Mouse (Mus musculus) c-Kit-positive CD71-positive TER-119-negative erythroid progenitor cells, embryonic 14.5 days (primary cell): Measurements from ENCODE around the gene Plin2.

Source experiments
- DNase-seq: peaks from one replicate; pipeline ENCODE4 v3.0.0-alpha.2; 2013; ENCODE audit warnings: low read depth

Gene Plin2

DNA sequence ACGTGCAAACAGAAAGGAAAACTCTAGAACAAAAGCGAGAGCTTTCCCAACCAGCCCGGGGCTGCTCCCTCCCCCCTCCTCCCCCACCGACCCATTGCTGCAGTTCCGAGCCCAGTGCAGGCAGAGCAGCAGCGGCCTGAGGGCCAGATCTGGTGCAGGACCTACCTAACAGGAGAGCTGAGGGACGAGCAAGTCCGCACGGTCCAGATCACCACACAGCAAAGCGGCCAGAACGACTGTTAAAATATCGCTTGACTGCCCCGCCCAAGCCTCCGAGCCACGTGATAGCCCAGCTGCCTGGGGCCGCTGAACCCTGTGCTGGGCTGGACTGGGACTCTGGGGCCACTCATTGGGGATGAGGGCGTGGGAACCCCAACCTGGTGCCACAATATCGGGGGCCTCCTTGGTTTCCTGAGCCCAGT lies at the start of gene Plin2:
Plin2 (minus strand) TSS at position 281 of the 422 bp plus-strand sequence.
- peak; percentile 65 for DNase-seq

DNA sequence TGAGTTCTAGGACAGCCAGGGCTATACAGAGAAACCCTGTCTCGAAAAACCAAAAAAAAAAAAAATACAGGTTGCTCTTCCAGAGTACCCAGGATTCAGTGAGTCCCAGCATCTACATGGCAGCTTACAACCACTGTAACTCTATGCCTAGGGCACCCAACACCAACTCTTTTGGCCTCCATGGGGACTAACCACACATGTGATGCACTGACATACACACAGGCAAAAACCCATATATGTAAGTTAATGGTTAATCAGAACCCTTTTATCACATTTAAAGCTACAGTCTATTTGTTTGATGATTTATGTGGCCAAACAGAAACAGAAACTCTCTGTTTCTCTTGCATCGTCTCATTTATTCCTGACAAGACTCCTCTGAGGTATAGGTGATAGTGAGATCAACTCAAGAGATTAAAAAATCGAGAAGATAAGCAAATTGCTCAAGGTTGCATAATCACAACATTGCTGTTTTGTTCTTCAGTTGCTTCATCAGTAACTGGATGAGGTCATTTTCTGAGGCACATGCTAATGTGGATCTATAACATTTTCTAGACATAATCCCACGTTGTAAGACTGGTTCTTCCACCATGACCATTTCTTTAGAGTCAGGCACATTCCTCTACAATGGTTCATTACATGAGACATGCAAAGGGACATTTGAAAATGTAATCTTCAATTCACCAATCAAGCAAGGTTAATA lies 49.2 kb upstream of the Plin2 start:
- DNase-seq, result no peak

DNA sequence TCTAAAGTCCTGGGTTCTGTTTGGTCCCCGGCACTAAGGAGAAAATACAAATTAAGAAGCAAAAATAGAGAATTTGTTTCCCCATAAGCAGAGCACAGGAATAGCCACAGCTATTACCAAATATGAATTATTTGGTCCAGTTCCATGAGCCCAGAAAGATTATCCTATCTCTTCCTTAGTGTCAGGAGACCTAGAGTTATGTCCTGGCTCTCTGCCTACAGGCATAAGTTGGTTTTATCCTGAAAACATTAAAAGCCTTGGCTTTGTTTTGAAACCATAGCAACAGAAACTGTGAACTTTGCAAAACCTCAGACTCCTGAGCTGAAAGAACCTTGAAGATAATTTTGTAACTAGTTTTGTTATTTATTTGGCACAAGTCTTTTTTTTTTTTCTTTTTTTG lies 47.3 kb upstream of the Plin2 start:
- DNase-seq, result no peak

DNA sequence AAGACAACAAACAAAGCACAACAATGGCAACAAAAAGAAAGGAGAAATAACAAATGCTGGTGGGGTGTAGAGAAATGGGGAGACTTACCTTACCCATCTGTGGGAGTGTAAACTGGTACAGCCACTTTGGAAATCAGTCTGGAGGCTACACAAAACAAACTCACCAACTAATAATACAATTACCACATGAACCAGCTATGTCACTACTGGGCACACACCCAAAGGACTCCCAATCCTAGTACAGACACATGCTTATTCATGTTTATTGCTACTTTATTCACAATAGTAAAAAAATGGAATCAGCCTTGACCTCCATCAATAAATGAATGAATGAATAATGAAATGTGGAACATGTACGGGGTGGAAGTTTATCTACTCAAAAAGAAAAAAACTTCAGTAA lies 45.5 kb upstream of the Plin2 start:
- no peak for DNase-seq

DNA sequence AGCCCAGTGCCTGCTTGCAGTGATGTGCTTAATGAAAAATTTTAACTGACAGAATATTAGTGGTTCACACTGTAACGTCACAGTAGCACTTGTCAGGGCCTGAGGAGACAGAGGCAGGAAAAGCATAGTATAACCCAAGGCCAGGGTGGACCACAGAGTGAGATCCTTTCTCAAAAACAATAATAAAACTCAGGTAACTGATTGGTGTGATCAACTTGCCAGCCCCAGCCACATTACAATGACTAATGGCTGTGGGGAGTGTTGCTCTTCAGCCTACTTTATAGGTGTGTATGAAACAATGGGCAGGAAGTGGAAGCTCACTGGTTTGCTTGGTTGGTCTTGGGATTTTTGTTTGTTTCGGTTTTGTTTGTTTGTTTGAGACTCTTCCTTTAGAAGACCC lies 43.7 kb upstream of the Plin2 start:
- DNase-seq, result no peak

DNA sequence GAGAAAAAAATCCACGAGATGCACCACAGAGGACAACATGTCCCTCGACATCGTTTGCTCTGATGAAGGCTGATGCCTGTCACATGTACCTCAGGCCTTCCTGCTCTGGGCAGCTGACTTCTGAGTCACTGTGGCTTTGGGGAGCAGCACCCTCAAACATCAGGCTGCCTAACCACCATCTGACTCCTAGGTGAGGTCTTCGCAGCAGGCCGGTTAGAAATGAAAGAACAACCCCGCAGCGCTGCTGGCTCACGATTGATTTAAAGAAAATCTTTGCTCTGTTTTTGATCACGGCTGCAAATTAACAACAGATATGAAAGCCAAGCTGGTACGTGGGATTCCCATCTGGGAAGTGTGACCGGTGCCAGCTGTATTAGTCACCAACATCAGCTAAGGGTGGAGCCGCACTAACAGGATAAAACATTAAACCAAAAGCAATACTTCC lies 42.9 kb upstream of the Plin2 start:
- DNase-seq, result no peak

GRCm38 (mm10) chr4:86710666-86711215 lies 40.9 kb upstream of the Plin2 start:
- no peak for DNase-seq

DNA sequence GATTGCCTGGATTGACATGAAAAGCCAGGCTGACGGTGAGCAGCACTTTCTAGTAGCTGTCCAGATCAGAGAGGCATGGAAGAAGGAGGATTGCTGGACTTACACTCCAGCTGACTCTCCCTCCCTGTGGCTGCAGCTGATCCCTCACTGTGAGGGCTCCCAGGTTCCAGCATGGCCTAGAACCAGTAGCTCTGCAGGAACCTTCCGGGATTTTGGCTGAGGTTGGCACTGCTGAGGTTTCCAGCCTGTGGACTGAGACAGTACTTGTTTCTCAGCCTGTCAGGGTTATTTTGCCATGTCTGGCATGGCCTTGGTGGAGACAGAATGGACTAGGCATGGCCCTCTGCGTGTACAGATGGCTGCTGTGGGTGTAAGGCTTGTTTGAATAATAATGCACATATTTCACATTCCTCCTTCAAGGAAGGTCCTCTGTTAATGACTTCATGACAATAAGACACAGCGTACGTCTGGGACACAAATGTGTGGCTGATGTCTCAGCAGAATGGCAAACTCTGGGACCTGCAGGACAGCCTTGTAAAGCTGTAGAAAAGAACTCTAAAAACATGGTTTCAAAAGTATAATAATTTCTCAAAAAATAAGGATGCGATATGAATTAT lies 40.3 kb upstream of the Plin2 start:
- DNase-seq, result no peak

- no peak for DNase-seq
Measured at GRCm38 (mm10) chr4:86708801-86709200, 38.9 kb upstream of the Plin2 start.

DNA sequence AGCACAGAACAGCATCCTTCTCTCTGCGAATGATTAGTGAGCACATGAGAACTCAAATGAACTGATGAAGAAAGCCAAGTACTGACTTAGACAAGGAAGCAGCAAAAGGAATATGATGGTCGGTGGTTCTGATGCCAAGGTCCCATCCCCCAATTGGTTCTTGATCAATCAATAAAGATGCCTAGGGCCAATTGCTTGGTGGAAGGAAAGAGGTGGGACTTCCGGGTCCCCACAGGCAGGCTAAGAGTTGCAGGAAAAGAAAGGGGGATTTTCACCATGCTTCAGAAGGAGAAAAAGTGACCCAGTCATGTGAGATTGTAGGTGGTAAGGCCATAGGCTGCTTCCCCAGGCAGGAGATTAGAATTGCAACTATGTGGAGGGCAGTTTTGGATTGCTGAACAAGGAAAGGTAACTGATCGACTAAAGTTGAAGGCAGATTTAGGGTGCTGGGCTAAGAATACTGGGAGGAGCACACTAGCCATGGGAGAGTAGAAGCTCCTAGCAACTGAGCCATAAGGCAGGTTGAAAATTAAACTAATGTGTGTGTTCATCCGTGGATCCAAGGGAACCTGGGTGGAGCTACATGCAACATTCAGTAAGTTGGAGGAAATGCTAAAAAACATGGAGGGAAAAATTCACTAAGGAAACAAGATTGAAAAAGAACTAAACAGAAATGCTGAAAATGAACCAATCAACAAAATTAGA lies 29.5 kb upstream of the Plin2 start:
- no peak for DNase-seq

- DNase-seq, result peak; percentile 48
Measured at GRCm38 (mm10) chr4:86696890-86697289, 27.0 kb upstream of the Plin2 start.

- DNase-seq, result peak; percentile 71
Measured at GRCm38 (mm10) chr4:86695081-86695480, 25.2 kb upstream of the Plin2 start.

- no peak for DNase-seq
Measured at GRCm38 (mm10) chr4:86692931-86693330, 23.1 kb upstream of the Plin2 start.

GRCm38 (mm10) chr4:86691290-86691689 lies 21.4 kb upstream of the Plin2 start:
- DNase-seq, result no peak

GRCm38 (mm10) chr4:86690768-86691167 lies 20.9 kb upstream of the Plin2 start:
- DNase-seq, result no peak

GRCm38 (mm10) chr4:86690194-86690593 lies 20.3 kb upstream of the Plin2 start:
- DNase-seq, result no peak

DNA sequence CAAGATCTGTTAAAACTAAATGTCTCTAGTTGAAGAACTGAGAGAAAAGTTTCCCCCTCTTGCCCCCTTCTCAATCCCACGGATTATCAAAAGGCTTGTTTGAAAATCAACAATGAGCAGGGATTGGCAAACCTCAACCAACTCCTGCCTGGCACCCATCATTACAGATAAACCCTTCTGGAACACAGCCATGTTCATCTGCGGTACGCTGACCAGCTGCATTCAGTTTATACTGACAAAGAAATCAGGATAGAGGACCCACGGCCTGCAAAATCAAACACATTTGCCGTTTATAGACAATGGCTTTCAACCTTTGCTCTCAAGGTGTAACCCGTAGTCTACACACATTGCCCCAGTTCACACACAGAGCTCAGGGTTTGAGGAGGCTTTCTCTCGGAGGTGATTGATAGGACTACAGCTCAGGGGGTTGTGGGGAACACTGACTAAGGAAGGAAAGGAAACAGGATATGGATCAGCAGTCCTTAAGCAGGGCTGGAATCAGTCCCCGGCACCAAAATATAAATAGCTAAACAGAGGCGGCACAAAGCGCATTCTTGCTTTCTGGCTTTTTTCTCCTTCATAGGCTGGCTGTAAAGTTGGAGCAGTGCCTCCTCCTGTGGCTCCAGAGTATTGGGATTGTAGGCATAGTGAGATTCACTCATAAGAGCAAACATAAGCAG lies 19.3 kb upstream of the Plin2 start:
- no peak for DNase-seq

- DNase-seq, result no peak
Measured at GRCm38 (mm10) chr4:86686564-86686963, 16.7 kb upstream of the Plin2 start.

DNA sequence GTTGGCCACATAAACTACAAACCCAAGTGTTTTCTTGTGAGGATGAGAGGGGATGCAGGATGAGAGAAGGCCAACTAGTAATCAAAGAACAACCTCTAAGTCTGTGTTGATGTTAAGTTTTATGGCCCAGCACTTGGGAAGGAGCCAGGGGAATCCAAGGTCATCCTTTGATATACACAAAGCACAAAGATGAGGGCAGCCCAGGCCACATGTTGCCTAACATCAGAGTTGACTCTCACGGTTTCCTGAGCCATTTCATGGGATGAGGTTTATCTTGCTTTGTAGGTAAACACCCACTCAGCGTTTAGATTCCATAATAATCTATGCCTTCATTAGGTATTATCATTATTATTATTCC lies 16.1 kb upstream of the Plin2 start:
- DNase-seq, result no peak

GRCm38 (mm10) chr4:86685231-86686008 lies 15.6 kb upstream of the Plin2 start:
- no peak for DNase-seq

DNA sequence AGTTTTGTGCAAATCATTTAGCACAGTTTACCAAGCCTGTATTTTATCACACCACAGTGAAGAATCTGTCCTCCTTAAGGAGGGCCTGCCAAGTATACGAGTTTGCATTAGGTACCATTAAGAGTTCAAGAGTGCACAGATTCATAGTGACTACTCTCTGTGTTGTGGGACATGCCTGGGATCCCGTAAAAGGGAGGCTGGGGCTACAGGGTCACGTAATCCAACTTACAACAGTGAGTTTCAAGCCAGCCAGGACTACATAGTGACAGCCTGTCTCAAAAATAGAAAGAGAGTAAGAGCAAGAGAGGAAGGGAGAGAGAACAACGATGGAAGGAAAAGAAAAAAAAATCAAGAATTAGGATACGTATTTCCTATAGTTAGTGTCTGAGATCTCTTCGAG lies 14.9 kb upstream of the Plin2 start:
- DNase-seq, result no peak

DNA sequence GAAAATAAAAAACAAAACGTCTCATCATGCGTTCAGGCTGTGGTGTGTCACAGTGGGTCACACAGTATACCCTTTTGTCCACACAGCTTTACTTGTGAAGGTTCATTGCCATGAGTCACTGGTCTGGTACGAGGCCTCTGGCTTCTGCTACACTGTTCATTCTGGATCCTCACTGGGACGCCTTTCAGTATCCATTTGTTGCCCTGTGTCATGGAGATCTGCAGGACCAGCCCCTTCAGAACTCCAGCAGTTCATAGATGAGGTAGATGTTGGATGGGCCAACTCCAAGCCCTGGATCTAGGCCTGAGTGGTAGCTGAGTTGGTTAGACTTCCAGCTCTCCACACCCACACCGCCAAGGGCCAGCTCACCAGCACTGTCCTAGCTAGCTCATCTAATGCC lies 13.9 kb upstream of the Plin2 start:
- no peak for DNase-seq
